Mouse (Mus musculus) 416B (cell line): ENCODE measurements around the gene Apbb2.

ENCODE experiments used
- DNase-seq: peaks from one replicate; pipeline ENCODE4 v3.0.0; 2011; ENCODE audit warnings: low read depth

The Apbb2 gene

DNA sequence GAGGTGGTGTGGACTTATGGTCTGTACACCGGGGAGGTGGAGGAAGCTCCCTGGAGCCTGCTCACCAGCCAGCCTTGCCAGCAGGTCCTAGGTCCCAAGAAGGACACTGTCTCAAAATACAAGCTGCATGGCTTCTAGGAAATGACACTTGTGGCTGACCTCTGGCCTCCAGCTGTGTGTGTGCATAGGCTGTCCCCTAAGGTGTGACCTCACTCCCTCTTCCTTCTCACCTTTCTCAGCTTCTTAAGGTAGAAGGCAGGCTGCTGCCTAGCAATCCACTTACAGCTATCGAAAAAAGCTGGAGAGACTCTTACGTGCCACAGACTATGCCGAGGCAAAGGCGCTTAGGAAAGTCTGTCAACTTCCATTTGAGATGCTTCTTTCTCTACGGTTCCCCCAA is 142.8 kb downstream of the Apbb2 start:
- no peak for DNase-seq

DNA sequence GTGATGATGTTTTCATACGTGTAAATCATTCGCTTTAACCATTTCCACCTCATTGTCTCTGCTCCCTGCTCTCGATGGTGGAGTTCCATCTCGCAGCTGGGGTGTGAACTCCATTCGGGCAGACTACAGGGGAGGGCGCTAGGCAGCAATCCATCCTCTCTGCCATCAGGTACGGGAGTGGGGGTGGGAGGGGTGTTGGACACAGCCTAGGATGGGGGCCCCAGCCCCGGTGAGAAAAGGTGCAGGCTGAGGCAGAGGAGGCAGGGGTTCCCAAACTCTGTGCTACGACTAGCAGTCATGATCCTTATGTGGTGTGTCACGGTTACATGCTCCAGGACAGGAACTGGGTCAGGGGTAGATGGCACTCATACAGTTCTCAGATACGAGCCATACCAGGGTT is 144.4 kb downstream of the Apbb2 start:
- DNase-seq, result no peak

DNA sequence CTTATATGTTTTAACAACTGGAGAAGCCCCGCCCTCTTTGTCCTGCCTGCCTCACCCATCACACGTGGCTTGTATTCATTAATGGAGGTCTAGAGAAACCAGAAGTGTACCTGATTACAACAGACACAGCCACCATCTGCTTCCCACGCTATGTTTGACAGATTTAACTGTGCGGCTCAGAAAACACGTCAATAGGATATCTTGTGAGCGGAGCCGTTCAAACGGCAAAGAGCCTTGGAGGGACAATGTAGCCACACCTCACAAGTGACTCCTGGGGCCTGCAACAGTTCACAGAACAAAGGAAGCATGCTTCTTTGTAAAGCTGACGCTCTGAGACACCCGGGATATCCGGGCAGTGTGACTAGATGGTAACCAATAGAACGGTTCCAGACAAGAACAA is 145.0 kb downstream of the Apbb2 start:
- DNase-seq, result no peak

DNA sequence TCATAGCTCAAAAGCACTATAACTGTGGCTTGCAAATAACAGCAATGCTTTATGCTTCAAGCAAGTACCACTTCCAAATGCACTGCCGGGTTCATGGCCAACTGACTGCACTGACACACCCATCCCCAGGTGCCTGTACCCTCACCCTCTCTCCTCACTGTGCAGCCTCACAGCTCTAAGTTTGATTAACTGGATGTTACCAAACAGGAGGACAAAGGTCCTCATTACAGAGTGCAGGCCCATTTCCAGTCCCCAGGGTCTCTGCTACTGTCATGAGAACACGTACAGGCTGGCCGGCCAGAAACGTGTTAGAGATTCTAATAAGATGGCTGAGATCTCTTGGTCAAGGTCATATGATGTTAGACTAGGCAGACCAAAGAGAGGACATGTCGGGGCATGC is 147.7 kb downstream of the Apbb2 start:
- no peak for DNase-seq

DNA sequence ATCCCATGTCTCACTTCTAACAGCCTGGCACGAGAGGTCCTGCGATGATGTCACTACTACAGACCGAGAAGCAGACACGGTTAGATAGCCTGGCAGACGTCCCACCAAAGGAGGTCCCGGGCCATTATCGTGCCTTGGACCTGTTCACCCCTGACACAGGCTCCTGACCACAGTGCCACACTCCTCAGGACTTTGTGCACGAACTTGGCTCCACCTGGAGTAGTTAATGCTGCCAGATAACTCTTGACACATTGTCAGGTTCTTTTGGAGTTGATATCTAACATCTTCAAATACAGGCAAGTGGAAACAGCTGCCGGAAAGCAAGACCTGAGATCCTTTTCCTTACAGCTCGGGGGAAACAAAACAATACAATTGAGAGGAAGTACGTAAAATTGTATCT is 148.9 kb downstream of the Apbb2 start:
- DNase-seq, result no peak

DNA sequence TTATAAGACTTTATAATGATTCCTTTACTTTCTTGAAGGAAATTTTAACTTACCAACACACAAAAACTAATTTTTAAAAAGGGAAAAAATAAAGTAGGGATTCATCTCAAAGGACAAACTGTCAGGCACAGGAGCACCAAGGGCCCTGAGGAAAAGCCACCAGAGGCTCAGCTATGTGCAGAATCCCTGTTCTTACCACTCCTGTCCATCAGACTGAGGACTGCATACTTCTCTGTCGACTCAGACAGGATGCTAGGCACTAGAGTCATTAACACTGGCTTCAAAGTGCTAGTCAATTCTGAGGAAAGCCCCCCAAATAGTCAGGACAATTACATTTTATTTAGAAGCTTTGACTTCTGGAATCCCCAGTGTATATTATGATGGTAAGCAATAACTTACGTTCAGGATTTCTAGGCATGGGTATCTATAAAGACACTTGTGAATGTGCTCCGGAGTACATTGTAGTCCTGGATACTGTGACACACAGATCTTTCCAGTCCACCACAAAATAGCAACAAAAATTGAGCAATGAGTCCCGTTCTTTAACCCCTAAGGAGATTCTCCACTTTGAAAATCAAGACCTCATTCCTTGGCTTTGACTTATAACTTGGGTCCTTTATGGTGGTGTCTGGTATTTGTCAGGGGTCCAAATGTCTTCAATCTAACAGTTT is 150.1 kb downstream of the Apbb2 start:
- no peak for DNase-seq

DNA sequence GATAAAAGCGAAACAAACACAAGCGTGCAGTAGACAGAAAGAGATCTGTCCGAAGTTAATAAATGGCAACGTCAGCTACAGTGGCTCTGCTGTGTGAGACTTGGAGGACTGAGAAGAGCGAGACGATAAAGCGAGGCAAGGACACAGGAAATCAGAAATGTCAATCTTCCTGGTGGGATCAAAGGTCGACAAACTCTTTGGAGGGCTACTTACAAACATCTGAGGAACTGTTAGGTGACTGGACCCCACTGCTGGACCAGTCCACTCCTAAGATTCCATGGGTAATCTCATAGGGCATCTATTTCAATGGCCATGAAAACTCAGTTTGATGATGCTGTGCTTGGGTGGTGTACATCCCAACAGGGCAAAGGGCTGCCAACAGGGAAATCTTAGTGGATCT is 155.9 kb downstream of the Apbb2 start:
- DNase-seq, result no peak

DNA sequence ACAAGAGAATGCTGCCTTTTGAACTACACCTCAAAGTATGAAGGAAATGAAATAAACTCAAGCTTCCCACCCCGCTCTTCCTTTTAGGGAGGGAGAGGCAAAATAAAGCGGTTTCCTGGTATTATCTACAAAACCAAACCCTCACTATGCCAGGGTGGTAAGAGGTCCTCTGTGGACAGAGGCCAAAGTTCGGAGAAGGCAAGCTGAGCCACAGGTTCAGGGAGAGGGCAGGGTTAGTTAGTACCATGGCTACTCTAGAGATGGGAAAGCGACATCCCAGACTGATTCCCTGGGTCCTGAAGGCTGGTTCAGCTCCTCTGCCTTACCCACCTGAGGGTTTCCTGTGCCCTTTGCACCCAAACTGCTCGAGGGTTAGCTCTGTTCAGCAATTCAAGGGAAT is 159.7 kb downstream of the Apbb2 start:
- DNase-seq, result no peak

DNA sequence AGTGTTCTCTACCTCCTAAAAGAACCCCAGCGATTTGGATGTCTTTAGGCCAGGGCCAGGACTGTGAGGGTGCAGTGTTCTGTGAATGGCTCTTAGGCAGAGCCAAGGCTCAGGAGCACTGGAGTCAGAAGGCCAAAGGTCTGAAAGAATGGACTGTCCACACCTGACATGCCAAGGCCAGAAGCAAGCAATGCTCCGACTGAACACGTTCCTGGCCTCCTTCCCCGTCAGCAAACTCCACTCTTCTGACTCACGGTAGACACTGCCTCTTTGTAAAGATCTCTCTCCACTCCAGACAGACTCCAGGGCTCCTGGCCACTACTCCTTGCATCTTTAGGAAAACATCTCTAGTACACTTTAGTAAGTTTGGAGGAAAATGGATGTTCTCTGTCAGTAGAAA is 163.3 kb downstream of the Apbb2 start:
- DNase-seq, result no peak

DNA sequence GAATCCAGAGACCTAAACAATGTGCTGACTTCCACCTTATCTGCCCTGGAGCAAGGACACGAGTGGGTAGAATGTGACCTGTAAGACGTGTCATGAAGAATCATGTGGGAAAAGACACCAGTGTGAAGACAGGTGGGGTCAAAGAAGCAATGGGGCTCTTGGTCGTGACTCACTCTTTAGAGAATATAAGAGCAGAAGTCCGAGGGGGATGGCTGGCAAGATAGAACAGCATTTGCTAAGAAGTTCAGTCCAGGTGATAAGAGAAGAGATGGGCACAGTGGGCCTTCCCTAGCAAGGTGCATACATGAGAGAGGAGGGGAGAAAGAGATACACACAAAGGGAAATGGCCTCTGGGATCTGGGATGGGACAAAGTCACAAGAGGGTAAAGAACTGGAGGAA is 163.8 kb downstream of the Apbb2 start:
- DNase-seq, result no peak

DNA sequence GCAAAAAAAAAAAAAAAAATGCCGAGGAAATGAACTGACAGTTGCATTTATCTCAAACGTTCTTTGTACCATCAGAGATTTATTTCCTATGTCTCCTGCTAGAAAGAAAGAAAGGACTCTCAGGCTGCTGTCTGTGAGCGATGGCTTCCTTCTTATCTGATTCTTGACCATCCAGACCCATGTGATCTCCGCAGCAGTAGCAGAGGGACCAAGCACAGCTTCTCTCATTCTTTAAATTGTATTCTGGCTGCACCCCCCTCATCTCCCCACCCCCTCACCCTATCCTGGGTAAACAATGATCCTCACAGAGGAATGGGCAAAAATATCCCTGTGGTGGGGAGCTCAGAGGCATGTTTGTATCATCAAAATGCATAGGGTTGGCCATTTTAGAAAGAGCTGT is 165.5 kb downstream of the Apbb2 start:
- no peak for DNase-seq

DNA sequence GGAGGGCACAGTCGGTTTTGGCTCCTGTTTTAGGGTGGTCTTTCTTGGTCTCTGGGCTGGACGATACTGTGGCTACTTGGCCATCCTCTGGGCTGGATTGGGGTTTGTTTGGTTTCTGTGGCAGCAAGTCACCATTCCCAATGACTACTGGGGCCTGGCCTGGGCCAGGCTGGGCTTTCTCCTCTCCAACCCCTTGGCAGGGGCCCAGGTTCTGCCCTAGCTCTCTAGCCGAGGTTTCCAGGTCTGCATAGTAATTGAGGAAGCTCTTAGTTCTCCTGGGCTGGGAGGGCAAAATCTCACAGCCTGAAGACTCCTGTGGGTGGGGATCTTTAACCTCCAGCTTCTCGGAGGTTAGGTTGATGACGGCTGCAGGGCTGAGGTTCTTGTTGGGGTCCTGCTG is 167.0 kb downstream of the Apbb2 start:
- DNase-seq, result no peak

DNA sequence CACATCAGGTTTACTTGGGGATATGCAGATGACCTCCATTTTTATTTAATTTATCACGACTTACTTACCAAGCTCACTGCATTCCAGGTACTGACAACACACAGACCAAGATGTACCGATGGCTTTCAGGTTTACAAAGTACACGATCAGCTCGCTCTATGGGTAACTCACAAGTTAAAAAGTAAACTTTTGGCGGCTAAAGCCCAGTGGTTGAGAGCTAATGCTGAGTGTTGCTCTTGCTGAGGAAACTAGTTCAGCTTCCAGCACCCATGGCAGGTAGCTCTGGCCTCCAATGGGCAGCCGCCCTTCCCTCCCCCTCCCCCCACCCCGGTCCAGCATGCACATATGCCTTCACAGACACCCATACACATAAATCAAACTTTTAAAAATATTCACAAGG is 173.1 kb downstream of the Apbb2 start:
- no peak for DNase-seq

DNA sequence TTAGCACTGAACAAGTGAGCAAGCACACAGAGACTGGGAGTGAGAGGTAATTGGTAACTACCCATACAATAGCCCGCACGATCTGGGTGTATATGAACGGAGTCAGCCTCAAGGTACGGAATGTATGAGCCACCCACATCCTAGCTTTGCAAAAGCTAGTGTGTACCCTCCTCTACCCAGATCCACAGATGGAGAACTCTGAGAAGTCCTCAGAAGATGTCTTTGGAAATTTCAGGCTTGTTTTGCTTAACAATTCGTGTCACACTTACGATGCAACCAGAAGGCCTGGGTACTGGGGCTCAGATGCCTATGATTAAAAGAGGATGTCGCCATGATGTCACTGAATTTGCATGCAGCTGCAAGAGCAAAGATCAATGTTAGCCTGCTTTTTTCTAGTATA is 176.3 kb downstream of the Apbb2 start:
- DNase-seq, result no peak

DNA sequence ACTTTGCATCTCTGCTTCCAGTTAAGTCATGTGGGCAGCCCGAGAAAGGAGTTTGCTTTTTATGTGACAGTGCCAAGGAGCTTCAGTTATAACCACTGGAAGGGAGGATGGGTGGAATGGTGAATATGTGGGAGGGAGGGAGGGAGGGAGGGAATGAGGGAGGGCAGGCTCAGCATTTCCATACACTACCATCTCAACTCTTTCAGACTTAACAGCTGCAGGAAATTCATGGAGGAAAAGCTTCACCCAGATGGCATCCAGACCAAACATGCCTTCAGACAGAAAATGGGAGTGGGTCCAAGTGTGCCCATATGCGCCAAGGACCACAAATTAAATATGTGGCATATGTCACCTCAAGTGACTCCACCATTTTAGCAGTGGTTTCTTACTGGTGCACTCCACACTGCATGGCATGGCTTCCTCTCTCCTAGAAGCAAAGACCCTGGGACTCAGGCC is 181.8 kb downstream of the Apbb2 start:
- no peak for DNase-seq

DNA sequence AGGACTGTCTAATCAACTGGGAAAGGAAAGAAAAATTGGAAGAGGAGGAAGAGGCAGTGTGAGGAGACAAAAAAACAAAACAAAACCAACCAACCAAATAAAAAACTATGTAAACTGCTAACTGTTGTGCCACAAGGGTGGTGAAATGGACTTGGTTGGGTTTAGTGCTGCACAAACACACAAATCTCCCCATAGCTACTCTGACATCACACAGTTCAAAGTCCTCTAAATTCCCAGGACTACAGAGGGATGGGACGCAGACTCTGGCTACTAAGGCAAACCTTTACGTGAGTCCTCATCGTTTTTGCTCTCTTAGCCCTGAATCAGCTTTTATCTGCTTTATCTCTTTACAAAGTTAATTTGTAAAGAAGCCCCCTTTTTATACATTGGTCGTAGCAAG is 183.4 kb downstream of the Apbb2 start:
- DNase-seq, result no peak

DNA sequence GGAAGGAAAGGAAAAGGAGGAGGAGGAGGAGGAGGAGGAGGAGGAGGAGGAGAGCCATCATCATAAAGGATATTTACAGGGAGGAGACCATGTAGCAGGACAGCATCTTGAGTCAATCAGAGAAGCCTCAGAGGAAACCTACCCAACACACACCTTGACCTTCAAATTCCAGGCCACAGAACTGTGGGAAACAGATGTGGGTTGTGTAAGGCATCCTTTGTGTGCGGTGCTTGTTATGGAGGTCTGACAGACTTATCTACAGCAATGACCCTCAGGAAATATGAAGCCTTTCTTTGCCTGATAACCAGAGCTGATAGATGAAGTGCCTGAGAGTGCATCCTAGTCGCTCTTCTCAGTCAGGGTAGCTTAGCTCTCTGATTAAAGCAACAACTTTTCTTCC is 189.5 kb downstream of the Apbb2 start:
- no peak for DNase-seq

DNA sequence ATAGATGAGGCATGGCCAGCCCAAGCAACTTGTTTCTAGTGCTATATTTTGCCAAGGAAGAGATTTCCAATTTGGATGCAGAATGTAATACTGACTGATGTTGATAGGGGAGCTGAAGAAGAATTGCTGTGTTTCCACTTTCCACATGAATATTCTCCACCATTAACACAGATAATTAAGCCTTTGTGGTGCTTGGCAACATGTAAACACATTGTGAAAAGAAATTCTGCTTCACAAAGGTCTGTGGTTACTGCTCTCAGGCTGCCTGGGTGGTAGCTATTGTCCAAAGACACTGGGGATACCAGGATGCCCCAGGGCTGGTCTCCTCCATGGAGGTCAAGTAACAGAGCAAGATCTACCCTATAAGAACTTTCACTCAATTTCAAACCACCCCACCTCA is 190.5 kb downstream of the Apbb2 start:
- DNase-seq, result no peak

DNA sequence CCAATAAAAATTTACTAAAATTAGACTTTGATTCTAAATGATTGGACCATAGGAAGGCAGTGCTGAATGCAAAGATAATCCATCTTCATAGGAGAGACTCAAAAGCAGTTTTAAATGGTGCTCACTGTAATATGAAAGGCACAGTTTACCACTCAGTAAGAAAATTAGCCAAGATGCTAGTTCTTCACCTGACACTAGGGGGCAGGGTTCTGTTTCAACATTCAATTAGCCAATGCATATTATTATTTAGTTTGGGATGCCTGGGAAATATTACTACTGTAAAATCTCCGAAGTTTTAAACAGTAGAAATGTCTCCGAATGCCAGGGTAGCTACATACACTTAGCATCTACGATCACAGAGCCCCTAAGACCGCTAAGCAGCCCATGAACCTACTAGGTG is 194.7 kb downstream of the Apbb2 start:
- DNase-seq, result peak; percentile 19

DNA sequence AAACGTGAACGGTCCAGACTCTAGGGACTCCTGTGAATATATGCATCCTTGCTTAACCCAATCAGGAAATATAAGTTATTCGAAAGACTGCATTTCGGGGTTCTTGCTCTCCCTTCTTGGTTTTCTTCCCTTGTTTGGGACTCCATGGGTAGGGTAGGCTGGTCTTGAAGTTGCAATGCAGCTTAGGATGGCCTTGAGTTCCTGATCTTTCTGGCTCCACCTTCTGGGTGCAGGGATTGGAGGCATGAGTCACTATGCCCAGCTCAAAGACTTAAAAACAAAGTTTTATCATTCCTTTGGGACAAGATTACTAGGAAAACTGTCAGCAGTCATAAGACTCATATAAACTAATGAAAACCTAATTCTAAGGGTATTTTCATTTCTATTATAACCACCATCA is 195.1 kb downstream of the Apbb2 start:
- no peak for DNase-seq

DNA sequence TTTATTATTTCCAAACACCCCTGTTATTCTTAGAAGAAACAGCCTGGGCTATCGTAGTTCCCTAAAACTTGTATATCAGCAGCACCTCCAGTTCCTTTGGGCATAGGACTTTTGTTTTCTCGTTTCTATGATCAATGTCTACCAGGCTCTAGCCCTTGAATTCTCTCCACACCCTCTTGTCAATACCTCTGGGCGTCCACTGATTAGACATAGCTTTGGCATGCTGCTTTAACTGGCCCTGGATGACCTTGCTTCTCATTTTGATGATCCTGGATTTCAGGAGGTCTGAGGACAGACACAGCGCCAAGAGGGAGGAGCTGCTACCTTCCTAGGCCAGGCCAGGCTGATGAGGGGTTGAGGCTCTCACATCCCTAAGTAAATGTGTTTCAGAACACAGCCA is 196.6 kb downstream of the Apbb2 start:
- no peak for DNase-seq

DNA sequence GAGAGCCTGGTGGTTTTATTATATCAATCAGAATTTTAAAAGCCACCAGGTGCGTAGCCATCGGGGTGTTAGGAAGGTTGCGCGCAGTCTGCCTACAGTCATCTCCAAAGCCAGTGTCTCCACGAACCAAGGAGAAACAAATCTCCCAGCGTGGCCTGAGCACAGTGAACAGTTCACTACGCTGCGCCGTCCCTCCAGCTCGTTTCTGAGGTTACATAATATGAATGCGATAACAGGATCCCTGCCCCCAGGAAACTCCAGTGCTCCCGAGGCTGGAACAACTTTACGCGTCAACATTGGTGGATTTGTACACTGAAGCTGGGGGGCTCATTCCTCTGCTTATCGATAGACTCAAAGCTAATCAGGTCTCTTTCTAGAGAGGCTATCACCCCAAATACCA is 197.4 kb downstream of the Apbb2 start:
- no peak for DNase-seq

DNA sequence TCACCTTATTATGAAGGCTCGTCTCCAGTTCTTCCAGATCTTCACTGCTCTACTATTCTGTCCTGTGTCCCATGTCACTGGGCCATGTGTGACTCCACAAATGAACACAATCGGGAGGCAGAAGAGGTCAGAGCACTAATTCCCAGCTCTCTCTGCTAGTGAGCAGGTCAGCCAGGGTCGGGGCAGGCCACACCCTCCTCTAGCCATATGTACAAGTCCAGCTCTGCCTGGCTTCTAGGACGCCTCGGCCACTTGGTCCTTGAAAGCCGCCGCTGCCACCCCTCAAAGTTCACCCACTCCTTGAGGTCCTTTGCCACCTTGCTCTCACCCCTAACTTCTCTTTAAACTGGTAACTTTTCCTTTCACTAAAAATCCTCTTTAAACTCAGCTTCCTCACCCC is 198.6 kb downstream of the Apbb2 start:
- DNase-seq, result no peak

DNA sequence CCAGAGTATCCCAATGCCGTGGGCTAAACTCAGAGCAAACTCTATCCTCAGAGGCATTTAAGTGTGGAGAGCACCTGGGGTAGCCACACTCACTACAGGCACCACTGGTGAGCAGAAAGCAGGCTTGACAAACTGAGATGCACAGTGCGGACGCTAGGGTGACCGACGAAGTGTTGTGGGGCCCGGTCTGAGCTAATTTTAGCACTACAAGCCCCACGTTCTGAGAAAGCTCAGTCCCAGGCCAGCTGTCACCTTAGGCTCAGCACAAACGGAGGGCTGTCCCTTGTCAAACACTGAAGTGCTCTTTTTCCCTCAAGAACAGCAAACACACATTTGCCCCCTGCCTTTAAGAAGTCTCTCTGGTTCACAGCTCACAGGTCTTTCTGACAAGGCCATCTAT is 201.3 kb downstream of the Apbb2 start:
- no peak for DNase-seq
